Mouse (Mus musculus): Measurements from ENCODE around the gene Chid1.

Chid1 gene

DNA sequence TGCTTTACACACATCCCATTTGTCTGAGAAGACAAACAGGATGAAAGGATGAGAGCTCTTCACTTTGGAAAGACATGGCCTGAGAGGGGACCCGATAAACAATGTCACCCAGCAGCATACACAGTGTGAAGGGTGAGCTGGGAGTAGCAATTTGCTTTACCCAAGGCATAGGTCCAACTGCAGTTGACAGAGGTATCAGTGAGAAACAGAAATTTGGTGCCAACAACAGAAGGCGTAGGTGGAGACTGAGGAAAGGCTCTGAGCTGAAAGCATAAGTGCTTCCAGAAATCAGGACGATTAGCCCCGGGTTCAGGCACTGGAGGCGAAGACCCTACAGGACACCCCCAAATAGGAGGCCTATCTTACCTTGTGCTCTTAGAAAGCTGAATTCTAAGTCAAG is 29.5 kb downstream of the Chid1 start:
- DNase-seq (ENCODE audit: extremely low read depth, low read depth, low spot score): no peak

GRCm38 (mm10) chr7:141508160-141508559 is 31.5 kb downstream of the Chid1 start:
- DNase-seq (ENCODE audit: extremely low read depth, low read depth, low spot score): no peak

- DNase-seq (ENCODE audit: extremely low read depth, low read depth, low spot score): no peak
These were observed 33.4 kb downstream of the Chid1 start for GRCm38 (mm10) chr7:141506278-141506677.

- DNase-seq (ENCODE audit: extremely low read depth, low read depth, low spot score): no peak
These were observed 37.1 kb downstream of the Chid1 start for GRCm38 (mm10) chr7:141502556-141502905.

DNA sequence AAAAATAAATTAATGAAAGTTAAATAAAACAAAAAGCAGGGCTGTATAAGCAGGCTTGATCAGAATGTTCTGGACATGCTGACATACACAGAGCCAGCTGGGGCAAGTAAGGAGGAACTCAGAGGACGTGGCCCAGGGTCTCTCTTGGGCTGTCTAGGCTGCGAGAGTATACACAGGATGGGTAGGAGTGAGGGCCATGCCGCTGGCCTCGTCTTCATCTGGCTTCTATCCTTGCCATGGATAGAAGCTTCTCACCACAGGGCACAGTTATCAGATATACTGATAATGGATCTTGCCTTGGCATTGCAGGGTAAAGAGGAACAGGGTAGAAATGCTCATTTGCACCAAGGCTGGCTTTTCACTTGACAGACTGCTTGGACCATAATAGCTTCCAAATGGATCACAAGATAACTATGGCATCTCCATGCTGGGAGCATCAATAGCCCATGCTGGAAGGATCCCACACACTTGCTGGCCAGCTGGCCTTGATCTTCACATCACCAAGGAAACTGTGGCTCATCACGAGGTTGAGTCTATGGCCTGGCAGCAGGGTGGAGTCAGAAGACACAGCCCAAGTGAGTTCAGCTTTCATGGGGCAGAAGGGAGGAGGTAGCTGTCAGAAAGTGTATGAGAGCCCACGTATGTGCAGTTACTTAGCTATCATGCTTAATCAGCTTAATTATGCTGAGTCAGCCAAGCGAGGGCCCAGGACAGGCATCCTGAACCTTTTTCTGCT is 37.7 kb downstream of the Chid1 start:
- no peak for DNase-seq (ENCODE audit: extremely low read depth, low read depth, low spot score)

GRCm38 (mm10) chr7:141497600-141497999 is 42.1 kb downstream of the Chid1 start:
- no peak for DNase-seq (ENCODE audit: extremely low read depth, low read depth, low spot score)

DNA sequence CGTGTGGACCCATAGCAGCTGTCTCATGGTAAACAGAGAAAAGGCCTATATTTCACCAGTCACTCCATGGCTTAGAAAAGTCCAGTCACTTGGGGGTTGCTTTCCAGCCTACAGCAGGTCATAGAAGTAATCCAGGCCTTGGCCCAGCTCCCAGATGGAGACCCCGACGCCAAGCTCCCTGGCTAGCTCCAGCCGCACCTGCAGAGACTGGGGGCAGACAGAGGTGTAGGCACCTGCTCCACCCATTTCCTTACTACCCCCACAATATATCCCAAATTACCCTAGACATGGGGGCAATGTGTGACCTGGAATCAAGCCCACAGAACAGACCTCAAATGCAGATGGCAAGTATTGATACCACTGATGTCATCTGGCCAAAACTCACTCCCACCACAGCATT is 43.7 kb downstream of the Chid1 start:
- DNase-seq (ENCODE audit: extremely low read depth, low read depth, low spot score): no peak

GRCm38 (mm10) chr7:141495379-141495778 is 44.3 kb downstream of the Chid1 start:
- DNase-seq (ENCODE audit: extremely low read depth, low read depth, low spot score): no peak

DNA sequence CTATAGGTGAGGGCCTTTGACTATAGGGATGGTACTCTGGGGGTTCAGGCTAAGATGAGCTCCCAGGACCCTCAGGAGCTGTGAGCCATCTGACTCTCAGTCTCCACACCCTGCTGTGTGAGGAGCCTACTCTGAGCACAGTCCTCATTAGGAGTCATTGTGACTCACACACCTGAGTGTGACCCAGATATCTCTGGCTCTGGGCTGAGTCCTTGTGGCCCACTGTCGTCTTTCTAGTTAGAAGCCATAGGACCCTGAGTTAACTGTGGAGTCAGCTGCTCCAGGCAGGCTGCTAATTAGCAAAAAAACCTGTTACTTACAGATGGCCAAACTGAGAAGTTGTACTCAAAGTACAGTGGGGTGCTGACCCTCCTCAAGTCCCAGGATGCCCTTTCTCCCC is 45.9 kb downstream of the Chid1 start:
- no peak for DNase-seq (ENCODE audit: extremely low read depth, low read depth, low spot score)

DNA sequence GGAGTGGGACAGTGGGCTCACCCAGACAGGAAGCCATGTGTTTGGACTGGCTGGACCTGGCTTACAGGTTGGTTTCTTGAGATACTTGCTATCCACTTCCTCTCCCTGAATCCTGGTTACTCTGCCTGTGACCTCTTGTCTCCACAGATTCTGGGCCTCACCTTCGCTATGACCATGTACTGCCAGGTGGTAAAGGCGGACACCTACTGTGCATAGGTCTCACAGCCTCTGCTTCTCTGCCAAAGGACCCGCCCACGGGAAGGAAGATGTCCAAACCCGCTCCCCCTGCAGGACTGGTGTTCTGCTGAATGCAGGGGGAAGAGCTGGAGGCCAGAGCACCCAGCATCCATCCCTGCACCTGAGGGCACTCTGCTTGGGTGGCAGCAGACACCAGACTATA is 46.9 kb downstream of the Chid1 start:
- DNase-seq (ENCODE audit: extremely low read depth, low read depth, low spot score): no peak

DNA sequence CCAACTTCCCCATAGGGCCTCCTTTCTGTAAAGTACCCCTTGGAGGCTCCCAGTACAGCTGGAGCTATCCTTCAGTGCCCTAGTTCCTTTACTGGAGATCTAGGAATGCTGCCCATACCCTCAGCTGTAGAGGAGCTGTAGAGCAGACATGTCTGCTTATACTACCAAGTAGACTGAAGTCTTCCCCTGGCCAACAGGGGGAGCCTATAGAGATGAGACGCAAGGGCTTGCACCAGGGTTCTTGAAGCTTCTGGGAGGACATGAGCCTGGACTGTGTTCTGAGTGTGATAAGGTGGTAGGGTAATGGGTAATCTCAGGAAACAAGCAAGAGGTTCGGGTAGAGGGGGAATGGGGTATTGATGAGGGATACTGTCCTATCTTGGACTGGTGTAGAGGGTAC is 48.5 kb downstream of the Chid1 start:
- no peak for DNase-seq (ENCODE audit: extremely low read depth, low read depth, low spot score)

DNA sequence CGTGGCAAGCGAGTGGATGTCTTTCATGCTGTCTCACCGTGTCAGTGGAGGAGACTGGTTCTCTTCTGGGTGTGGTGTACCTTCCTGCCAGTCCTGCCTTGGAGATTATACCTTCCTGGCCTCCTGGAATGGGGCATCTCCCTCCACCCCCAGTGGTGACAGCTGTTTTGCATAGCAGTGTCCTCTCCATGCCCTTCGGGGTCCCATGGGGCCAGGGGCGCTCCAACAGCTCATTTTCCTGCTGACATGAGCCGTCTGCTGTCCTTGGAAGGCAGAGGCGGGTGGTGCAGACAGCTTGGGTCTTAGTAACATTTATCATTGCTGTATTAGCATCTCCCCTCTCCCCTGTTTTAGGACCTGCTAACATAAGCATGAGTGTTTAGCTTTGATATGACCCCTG is 52.5 kb downstream of the Chid1 start:
- DNase-seq (ENCODE audit: extremely low read depth, low read depth, low spot score): no peak

DNA sequence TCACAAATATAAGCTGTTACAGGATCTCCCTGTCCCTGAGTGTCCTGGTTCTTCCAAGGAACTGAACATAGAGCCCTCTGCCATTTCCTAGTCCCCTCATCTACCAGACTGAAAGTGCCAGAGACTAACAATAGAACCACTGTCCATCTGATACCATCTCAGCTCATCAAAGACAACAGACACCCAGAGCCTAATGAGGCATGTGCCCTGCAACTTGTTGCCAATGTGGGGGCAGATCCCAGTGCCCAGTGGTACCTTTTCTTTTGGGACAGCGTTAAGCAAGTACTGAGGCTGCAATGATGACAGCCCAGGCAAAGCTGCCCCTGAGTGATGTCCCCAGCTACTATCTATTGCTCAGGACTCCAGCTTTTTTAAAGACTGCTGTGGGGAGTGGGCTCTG is 53.4 kb downstream of the Chid1 start:
- DNase-seq (ENCODE audit: extremely low read depth, low read depth, low spot score): no peak

DNA sequence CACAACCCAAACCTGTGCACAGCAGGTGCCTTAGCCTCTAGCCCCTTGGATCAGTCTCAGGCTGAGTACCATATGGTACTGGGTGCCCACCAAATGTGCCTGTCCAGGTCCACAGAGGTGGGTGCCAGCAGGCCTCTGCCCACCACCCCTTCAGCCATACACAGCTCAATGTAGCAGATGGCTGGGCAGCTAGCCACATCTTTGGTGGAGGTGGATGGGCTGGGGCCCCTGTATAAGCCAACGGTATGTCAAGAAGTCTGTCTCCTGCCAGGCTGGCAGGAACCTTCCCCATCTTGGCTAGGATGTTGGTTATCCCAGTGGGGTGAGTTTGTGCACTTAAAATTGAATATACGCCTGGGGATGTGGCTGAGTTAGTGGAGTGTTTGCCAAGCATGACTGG is 54.1 kb downstream of the Chid1 start:
- no peak for DNase-seq (ENCODE audit: extremely low read depth, low read depth, low spot score)

- DNase-seq (ENCODE audit: extremely low read depth, low read depth, low spot score): no peak
These were observed 54.5 kb downstream of the Chid1 start for GRCm38 (mm10) chr7:141485186-141485585.

DNA sequence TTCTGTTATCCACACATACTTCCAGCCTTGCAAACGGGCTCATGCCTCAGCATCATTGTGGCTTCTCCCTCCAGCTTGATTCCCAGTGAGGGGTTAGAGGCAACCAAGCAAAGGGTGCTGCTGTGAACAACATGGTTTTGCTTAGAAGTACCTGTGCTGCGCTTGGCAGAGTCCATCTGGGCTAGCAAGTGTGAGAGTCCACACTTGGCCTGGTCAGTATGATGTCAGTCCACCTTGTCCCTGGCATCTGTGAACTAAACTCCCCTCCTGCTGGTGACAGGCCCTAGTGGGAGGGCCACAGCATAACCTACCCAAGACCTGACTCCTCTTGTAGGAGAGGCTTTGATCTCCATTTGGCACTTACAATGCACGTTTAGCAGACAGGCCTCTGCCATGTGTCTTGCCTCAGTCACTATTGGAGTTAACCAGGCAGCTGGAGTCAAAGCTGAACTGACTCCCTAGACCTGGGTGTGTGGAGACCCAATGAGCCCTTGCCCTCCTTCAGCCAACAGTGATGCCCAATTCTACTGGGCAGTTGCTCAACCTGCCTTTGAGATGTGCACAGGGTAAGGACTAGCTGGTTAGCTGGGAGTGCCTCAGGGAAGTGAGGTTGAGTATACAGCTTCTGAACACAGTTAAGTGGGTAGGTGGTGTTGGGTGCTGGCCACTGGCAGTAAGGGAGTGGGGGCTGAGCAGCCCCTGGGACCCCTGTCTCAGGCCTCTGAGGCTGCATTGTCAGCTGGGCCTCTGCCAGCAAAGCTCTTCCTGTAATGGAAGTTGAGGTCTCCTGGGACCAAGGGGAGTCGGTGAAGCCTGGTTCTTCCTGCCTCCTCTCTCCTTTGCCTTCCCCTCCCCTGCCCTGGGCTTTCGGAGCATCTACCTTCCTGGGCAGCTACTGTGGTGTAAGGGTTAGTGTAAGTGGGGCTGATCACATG is 55.2 kb downstream of the Chid1 start:
- DNase-seq (ENCODE audit: extremely low read depth, low read depth, low spot score): no peak

- no peak for DNase-seq (ENCODE audit: extremely low read depth, low read depth, low spot score)
These were observed 56.5 kb downstream of the Chid1 start for GRCm38 (mm10) chr7:141483114-141483653.

GRCm38 (mm10) chr7:141482531-141483024 is 57.1 kb downstream of the Chid1 start:
- no peak for DNase-seq (ENCODE audit: extremely low read depth, low read depth, low spot score)

DNA sequence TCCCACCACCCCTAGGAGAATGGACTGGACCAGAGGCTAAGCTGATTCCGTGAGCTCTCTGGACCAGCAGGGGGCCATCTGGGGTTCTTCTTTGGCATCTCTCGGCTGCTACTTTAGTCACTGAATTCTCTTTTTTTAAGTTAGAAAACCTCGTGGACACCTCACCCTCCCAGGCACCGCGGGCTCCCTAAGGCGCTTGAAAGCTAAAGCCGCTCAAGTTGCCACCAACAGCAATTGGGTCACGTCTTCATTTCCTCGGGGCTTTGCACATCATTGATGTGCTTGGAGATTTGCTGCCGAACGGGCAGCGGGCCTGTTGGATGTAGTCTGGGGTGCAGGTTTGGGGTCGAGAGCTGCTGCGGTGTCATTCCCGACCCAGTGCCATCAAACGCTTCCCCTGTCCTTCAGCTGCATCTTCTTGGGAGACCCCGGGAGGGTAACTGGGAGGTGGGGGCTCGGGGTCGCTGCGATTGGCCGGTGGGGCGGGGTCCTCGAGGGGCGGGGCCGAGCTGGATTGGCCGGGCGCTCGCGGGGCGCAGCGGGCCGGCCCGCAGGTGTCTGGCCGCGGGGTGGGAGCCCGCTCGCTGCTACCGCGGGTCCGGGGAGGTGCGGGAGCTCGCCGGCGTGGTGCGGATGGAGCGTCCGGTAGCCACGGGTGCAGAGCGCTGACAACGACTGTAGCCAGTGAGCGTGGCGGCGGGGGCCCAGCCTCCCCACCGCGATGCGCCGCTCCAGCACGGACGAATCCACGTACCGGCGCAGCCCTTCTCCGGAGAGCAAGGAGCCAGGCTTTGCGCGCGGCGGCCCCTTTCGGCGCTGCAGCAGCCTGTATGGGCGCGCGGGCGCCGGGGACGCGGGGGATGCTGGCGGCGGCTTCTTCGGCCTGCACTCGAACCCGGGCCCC is 57.9 kb downstream of the Chid1 start:
- no peak for DNase-seq (ENCODE audit: extremely low read depth, low read depth, low spot score)

GRCm38 (mm10) chr7:141480842-141481497 is 58.7 kb downstream of the Chid1 start:
- no peak for DNase-seq (ENCODE audit: extremely low read depth, low read depth, low spot score)

Data from fat pad, adult 2 months (tissue).